Mouse (Mus musculus) liver (tissue): ENCODE data around the gene Zfp385c.
A peak's percentile ranks its signal among the peaks of the same experiment; 100 is the strongest.

Source experiments
- DNase-seq: peaks from one replicate; pipeline ENCODE4 v3.0.0-alpha.2; 2020; ENCODE audit warnings: mixed read lengths

Gene Zfp385c

DNA sequence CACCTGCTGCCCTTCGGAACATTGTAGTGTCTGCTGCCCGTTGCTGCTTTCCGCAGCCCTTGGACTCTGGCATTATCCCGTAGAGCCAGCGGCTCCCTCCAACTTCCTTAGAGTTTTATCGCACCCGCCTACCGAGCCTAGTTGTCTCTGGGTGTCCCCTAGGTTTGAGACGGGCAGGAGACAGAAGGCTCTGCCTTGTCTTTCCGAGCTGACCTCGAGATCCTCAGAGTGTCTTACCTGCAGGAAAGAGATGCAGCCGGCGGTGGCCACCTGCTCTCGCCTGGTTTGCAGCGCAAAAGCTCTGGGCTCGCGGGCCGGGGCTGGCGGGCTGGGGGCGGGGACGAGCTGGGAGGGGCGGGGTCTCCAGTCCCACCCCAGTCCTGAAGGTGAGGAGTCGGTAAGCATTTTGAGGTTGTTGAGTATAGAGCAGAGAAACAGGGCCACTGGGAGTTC lies at the start of gene Zfp385c:
Gene Zfp385c (minus strand): TSS at position 292 of the 453 bp plus-strand sequence.
- no peak for DNase-seq

DNA sequence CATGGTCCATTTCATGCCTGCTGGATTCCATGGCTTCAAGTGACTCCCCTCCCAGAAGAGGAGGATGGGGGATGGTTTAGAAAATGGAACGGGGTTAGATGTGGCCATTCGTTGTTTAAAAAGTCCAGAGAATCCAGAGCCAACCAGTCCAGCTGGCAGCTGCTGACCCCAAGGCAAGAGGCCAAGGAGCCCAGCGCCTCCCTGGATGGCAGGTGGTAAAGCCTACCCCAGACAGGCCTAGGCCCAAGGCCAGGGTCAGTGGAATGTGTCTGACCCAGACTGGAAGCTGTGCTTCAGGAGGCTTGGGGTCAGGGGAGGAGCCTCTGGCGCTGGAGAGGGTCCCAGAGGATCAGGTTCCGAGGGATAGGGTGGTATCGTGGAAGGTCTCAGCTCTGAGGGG lies 49.1 kb upstream of the Zfp385c start:
- DNase-seq = no peak

DNA sequence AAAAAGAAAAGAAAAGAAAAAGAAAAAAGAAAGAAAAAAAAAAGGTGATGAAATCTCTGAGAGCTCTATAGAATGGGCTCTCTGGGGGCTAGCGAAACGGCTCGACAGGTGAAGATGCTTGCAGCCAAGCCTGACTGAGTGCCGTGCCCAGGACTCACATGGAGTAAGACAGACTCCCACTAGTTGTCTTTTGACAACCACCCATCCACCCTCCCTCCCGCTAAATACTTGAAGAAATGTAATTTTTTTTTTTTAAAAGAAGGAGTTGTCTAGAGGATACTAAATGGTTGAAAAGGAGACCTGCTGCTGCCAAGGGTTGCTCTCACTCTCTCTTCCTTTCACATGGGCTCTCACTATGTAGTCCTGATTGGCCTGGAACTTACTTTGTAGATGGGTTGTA lies 46.5 kb upstream of the Zfp385c start:
- DNase-seq = peak; percentile 37

DNA sequence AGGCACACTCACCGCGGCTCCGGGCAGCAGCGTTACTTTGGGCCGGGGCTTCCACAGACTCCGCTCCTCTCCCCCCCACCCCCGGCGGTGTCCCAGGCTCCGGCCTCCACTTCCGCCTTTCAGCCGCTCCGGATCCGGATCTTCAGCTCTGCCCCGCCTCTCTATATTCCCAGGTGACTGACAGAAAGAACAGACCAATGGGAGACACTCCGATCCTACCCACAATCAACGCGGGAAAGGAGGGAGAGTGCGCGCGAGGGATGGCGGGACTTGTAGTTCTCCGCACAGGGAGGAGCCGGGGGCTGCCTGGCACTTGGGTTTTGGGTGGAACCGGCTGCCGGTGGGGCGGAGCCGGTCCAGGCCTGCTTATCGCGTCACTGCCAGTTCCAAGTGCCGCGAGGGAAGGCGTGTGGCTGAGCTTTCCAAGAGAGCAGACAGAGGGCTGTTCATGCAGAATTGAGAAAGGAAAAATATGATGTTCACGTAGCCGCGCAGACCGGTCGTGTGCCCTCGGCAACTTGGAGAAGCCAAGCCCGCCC lies 45.9 kb upstream of the Zfp385c start, which contains the start of gene Rab5c:
Gene Rab5c (minus strand): TSS at position 150 of the 539 bp plus-strand sequence.
- peak; percentile 99 for DNase-seq

DNA sequence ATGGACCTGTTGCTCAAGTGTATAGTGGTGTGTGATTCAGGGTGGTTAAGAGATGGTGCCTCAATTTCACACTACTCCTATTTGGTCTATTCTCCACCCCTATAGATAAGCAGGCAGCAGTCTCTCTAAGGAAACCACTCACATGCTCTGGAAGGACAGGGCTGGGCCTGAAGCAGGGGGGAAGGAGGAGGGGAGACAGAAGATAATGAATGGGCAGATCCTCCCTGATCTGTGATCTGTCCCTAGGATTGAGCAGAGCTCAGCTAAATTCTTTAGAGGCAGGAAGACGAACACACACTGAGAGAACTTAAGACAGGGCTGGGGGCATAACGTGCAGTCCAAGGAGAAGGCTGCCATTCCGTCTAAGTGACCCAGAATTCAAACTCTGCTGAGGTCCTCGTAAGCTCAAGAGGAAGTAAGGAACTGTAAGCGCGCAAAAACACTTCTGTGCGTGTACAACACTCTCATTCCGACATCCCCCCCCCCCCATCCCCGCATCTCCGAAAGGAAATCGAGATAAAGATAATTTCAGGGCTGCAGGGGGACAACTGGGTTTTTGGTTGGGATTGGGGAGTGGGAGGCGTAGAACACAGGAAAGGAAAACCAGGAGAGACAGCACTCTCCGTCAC lies 45.0 kb upstream of the Zfp385c start:
- peak; percentile 83 for DNase-seq

DNA sequence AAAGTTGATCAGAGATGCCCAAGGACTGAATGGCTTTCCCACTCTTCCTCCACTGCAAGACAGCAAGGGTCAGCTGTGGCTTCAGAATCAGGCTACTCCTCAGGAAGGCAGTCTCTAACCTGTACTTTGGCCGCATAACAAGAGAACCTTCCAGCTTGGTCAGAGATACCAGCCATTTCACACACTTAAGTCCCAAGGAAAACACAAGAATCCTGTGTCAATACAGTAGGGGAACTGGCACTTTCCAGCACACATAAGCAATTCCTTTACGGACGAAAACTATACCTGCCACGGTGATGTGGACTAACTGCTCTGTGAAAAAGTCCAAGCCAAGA lies 44.5 kb upstream of the Zfp385c start:
- no peak for DNase-seq

DNA sequence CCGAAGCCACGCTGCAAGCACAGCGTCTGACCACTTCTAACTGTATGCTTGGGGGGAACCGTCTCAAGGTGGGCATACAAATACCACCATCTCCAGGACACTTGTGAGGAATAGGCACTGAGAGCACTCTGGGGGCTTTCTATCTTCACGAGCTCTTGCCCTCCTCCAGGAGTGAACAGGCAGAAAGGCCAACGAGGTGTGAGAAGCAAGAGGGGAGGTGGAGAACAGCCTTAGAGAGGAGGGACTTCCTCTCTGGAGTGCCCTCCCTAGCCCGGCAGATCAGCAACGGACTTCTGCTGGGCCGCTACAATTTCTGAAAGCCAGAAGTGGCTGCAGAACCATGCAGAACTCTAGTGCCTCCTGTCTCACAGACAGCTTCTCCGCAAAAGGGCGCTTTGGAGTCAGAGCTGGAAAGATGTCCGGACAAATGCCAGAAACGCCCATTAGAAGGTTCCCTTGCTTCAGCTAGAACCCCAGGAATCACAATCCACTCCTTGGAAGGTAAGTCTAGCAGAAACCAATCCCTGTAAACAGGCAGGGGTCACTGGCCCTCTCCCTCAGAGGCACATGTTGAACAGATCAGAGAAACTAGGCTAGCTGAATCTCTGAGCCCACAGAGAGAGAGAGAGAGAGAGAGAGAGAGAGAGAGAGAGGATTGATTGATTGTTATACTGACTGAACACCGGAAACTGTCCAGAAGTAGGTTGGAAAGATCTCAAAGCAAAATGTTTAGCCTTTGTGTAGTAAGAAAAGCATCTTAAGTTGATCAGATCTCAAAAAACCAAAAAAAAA lies 43.9 kb upstream of the Zfp385c start:
- DNase-seq = peak; percentile 53

DNA sequence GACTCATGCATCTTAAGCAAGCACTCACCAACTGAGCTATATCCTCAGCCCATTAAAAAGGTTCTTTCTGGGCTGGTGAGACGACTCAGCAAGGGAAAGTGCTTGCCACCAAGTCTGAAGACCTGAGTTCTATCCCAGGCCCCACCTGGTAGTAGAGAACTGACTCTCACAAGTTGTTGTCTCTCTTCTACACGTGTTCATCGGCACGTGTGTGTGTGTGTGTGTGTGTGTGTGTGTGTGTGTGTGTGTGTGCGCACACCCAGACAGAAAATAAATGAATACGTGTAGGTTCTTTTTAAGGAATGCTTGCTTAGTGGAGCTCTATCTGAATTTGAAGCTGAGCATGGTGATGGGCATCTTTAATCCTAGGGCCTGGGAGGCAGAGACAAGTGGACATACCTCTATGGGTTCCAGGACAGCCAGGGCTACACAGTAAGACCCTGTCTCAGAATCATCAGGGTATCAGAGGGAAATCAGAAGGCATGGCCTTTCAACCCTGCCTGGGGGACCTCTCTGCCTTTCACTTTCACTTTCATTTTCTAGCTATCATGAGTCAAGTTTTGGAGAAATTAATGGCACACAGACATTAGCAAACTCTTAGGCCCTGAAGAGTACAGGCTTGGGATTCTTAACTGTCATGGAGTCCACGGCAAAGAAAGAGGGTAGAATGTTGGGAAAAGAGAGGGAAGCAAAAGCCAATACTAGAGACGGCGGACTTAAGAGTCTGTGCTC lies 43.0 kb upstream of the Zfp385c start:
- no peak for DNase-seq

DNA sequence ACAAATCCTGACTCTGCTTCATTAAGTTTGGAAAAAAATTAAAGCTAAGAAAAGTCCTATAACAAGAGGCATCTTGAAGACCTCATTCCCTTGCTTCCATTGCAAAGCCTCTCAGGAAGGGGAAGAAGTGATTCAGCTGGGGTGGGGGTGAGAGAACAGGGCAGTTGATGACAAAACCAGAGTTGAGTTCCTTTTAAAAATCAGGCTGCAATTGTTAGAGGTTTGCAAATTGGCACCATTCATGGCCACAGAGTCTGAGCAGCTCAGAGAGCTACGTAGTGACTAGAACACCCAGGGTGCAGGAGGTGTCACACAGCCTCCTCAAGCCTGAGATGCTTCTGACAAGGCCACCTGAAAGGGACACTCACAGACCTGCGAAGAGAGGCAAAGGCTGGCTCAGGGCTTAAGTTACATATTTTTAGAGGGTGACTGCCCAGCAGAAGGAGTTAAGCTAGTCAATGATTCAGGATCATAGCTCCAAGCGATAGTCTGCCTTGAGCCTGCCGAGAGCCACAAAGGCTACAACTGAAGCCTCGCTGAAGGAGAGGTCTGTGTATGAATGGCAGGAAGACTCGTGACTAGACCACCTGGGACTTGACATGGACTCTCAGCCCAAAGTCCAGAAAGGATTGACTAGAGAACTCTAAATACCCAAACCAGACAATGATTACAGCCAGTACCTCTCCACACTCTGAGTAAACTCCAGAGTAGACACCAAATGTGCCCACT lies 38.4 kb upstream of the Zfp385c start:
- DNase-seq = no peak

DNA sequence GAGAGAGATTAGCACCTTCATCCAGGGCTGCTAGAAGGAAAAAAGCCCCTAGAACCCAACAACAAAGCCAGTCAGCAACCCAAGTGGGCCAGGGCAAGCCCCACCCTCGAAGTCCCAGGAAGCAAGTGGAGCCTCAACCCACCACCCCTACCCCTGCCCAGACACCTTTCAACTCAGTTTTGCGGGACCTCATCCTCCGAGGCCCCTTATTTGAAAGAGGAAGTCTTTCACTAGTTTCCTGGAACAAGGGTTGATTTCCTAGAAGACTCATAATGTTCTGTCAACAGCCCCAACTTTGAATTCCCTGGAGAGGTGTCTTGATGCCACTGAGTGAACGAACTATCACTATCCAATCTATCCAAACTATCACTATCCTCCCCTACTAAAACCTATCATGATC lies 37.7 kb upstream of the Zfp385c start:
- no peak for DNase-seq

DNA sequence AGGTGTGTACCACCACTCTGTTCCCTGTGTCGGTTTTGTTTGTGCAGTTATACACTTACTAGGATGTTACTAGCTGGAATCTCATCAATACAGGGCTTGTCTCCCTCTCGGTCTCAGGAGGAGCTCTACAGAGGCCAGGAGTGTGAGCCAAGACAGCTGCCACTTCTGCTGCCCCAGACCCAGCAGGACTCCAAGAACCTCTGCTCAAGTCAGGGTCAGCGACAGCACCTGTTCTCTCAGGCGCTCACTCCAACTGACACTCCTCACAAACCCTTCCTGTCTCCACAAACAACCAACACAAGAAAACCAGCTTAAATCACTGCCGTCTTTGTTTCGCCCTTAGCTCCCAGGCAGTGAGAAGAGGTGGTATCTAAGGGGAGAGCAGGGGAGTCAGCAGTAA lies 36.3 kb upstream of the Zfp385c start:
- DNase-seq = no peak

DNA sequence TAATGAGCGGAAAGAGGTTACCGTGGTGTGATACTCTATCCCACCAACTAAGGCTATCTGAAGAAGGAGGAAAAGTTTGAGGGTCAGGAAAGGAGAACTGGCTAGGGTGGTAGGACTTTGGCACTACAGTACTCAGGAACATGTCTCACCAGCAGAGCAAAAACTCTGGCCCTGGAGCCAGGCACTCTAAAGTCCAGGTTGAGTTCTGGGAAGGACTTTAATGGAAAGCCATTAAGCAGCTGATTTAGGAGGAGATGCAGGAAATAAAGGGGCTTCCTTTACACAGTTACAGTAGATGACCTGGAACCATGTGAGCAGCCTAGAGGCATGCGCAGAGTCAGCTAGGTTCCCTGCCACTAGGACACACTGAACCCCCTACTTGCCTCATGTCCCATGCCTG lies 34.9 kb upstream of the Zfp385c start:
- DNase-seq = no peak

DNA sequence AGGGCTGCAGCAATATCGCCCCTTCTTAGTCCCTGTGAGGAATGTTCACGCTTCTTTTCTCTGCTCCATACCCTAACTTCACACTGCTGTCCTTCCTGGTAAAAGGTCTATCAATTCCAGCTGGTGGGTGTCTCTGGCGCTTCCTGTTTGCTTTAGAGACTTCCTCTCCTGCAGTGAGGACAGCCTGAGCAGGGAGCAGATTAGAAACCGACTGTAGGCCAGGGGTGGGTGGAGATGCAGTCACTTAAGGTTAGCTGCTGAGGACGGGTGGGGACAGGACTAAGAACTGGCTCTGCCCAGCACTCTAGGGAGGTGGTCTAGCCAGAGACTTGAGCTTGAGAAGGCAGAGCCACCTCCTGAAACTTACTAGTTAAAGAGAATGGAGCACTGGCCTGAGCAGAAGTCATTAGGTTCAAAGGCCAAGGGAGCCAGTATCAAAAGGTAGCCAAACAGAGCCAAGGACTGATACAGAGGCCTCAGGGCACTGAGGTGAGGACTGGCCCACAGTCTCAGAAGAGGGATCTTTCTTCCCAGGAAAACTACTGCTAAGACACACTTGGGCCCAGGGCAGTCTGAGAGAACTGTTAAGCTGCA lies 32.8 kb upstream of the Zfp385c start:
- DNase-seq = no peak

DNA sequence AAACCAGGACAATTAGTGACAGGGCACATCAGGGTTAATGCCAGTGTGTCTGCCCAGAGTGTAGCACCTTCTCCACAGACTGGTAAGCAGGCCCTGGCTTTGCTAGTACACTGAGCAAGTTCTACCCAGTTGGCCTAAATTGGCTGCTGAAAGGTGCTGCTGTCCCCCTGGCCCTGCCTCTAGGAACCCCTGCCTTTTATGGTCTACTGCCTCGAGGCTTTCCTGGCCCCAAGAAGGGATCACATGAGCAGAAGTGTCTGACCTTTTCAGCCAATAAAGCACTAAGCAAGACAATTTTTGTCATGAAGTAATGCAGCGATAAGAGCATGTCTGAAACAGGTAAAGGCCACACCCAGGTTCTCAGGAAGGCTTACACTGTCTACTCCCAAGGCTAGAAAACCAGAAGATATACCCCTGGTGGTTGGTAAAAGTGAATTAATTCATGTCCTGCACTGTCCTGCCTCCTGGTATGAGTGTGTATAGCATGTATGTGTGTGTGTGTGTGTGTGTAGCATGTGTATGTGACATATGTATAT lies 30.3 kb upstream of the Zfp385c start:
- DNase-seq = no peak

DNA sequence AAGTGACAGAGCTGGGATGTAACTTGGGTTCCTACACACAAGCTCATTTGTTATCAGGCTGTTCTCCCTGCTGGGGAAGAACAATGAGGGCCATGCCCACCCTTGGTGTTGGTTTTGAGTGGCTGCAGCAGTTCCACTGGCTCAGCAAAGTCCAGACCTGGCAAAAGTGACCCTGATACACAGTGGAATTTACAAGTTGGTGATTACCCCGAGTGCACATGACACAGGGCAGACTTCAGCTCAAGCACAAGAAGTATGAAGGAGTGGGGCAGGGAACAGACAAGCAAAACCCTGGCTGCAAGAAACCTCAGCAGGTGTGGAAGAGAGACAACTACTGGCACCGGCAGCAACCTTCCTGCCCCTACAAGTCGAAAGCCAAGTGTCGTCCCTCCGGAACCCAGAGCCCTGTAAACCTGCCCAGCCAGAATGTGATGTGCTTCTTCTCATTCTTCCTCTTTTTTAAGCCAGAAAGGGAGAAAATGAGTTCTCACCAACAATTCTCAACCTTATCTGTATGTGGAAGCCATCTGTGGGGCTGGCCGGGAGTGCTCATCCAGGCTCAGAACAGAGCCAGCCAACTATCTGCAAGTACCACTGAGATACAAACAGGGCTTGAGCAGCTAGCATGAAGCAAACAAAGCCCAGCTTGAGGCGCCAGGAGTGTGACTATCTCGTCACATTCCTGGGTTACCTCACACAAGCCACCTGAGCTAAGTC lies 29.7 kb upstream of the Zfp385c start:
- no peak for DNase-seq

DNA sequence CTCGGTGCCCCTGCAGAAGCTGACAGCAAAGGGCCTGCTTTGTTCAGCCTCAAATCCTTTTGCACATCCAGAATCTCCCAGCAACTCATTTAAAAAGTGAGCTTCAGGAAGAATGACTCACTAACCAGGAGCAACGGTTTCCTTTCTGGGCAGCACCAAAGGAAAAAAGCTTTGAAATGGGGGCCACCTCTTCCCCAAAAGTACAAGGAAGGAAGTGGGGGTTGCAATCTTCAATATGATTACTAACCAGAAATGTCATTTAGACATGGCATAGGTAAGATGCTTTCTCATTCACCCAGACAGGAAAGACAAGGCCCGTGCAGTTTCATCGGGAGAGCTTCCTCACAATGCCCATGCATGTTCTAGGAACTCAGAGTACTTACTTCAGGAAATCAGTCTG lies 29.0 kb upstream of the Zfp385c start:
- DNase-seq = no peak

DNA sequence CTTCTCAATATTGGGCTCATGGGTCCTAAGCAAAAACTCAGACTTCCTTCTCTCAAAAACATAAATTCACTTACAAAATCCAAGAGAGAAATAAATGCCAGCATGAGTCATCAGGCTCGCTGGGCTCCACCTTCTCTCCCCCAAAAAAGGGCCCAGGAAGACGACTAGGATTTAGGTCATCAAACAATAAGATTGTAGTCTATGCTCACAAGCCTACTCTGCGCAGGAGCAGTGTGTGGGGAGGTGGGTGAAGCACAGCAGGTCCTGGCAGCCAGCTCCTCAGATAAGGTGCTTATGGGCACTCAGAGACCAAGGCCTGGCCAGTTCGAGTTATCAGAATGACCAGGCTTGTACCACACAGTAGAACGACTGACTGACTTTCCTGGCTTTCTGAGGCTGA lies 28.1 kb upstream of the Zfp385c start:
- DNase-seq = no peak

DNA sequence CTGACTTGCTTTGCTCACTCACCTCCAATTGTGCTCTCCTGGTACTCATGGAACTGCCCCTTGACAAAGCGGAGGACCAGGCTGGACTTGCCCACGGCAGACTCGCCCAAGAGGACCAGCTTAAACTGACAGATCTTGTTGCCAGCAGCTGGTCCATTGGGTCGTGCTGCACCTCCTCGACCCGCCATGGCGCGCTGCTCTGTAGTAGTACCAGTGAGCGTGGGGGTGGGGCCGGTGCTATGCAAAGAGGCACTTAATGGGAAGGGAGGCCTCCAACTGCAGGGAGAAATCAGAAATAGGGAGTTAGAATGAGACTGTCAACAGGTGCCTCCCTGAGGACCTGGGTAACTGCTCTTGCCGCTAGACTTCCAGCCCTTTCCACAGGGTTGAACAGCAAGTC lies 27.6 kb upstream of the Zfp385c start:
- DNase-seq = no peak

DNA sequence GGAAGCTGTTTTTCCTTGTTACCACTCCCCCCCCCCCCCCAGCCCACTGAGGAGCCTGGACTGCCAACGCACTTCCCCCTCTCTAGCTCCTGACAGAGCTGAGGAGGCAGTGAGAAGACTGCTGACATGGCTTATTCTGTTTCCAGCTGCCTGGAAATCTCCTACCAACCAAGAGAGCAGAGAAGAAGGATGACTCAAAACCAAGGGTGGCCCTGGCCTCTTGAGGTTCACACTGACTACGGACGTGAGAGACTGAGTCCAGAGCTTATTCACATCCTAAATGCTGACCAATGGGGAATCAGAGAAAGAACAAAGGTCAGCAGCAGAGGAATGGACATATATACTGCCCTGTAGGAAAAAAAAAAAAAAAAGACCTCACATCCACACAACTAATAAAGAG lies 27.1 kb upstream of the Zfp385c start:
- no peak for DNase-seq

DNA sequence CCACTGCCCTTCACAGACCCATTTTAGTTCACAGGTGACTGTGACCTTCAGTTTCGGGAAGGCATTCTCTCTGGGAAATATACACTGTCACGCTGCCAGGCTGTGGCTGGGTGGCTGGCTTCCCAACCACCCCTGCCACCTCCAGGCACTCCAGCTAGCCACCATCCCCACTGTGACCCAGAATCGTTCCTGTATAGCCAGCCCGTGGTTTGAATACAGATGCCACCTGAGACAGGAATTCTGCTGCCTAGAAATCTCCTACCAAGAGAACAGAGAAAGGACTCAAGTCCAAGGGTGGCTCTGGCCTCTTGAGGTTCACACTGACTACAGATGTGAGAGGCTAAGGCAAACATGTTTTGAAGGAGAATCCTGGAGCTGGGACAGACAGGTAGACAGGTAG lies 26.6 kb upstream of the Zfp385c start:
- DNase-seq = no peak

DNA sequence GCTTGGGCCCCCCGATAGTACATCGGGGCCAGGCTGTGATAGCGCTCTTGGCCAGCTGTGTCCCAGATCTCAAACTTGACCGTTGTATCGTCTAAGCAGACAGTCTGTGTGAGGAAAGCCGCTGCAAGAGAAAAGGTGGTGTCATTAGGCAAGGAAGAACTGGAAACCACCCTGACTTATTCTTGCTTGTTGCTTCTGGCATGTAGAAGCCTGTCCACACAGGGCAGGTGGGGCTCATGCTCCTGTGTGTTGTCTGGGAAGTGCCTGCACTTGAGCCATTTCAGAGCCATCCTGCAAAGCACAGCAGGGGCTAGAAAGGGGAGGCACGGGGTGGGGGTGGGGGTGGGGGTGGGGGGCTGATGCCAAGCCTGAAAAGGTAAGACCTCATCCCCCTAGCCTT lies 26.2 kb upstream of the Zfp385c start:
- DNase-seq = no peak

DNA sequence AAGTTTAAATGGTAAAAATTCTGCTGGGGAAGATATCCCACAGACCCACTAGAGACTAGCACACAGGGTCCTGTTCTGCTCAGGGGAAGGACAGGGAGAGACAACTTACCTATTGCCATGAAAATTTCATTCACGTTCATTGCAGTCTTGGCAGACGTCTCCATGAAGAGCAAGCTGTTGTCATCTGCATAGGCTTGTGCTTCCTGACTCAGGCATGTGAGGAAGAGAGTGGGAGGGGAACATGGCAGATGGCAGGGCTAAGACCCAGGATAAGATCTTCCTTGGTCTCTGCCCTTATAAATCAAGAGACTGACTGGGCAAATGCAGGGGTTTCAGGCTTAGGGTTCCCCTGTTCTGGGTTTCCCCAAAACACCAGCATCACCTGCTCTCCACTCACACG lies 24.4 kb upstream of the Zfp385c start:
- DNase-seq = no peak
